Mouse (Mus musculus) 3134 (cell line): ENCODE data around the gene Gm44579.

Experiments
- DNase-seq: peaks from one replicate; pipeline ENCODE4 v3.0.0-alpha.2; 2011; ENCODE audit warnings: low spot score; ENCODE audit not compliant: insufficient read length; ENCODE audit errors: extremely low read depth

The Gm44579 gene

DNA sequence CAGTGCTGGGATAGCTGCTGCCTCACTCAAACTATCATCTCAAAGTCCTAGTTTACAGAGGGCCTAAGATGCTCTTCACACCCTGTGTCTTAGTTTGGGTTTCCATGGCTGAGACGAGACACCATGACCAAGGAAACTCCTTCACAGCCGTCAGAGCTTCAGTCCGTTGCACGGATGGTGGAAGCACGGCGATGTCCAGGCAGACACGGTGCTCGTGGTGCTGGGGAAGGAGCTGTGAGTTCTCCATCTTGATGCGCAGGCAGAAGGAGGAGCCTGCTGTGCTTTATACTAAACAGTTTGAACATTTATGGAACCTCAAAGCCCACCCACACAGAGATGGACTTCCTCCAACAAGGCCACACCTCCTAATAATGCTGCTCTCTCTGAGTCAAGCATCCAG lies 83.9 kb downstream of the Gm44579 start:
- DNase-seq: no peak
